Mouse (Mus musculus): ENCODE measurements around the gene Nol6. TPM values are rescaled to one million over a fixed set of nuclear protein-coding genes. Genes with fewer than 3 reads are reported as not detected.

Gene Nol6
- 9.5 and 10.9 TPM in 2 replicates for polyA plus RNA-seq (2015; fragmentation: Nextera tagmentation; extraction: Ambion mirVana)

DNA sequence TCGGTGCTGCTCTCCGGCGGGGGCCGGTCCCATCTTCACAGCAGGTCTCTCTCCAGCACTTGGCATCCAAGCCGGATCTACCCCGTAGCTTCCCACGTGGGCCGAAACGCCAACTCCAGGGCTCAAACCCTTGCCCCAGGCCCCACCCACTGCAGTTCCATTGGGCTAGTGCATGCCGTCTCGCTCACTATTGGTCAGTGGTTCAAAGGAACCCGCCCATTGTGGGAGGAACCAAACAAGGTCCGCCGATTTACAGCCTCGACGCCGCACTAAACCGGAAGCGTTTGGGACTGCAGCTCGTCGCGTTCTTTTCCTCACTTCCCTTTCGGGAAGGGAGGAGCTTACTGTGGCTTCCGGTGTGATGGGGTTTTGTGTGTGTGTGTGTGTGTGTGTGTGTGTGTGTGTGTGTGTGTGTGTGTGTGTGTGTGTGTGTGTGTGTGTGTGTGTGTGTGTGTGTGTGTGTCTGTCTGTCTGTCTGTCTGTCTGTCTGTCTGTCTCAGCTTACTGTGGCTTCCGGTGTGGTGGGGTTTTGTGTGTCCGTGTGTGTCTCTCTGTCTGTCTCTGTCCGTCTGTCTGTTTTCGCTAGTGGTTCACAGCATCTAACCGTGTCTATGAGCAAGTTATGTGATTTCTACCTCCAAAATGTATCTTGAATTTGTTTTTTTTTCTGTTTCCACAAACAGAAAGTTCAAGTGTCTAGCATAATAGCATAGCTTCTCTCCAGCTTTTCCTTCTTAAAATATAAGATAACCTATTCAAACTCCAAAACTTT, at the start of gene Nol6:
Gene Nol6, minus strand, starts transcription at position 276 of the 772 bp plus-strand sequence.
- Histone ChIP-seq H3K4me1 (replicated peaks; ENCODE audit: control insufficient read depth, insufficient read depth) (peaks cover 3% of the 10 kb centered on the region; the same call in 1 of the 2 replicates), H3K4me2 (replicated peaks; ENCODE audit: low read depth) (peak within 1 kb of the TSS; percentile 86), H3K36me3 (ENCODE audit: control insufficient read depth, insufficient read depth, low read length) (peaks cover 17% of the 10 kb centered on the region), H3K9me3 (ENCODE audit: control insufficient read depth, low read length) (no peaks in the 10 kb centered on the region), H3K27me3 (ENCODE audit: control insufficient read depth, insufficient read depth, low read length) (no peaks in the 10 kb centered on the region), H3K4me3 (ENCODE audit: low read depth, low read length) (peak within 1 kb of the TSS; percentile 62), H3K9ac (ENCODE audit: low read length) (peak within 1 kb of the TSS; percentile 73), H3K27ac (replicated peaks) (peak within 1 kb of the TSS; percentile 30; the same call in 1 of the 2 replicates)
- no peak for TF ChIP-seq CTCF (IDR thresholded peaks at IDR 0.05; ENCODE audit: low read depth)
- TF ChIP-seq EP300 (optimal IDR thresholded peaks at IDR 0.05) = no peak
- 4% methylated on average over 23 of the region's 29 CpGs for WGBS
- ATAC-seq (ENCODE audit: low FRiP score, low TSS enrichment) = peak; percentile 100
- DNase-seq (ENCODE audit: low spot score) = peak; percentile 98

DNA sequence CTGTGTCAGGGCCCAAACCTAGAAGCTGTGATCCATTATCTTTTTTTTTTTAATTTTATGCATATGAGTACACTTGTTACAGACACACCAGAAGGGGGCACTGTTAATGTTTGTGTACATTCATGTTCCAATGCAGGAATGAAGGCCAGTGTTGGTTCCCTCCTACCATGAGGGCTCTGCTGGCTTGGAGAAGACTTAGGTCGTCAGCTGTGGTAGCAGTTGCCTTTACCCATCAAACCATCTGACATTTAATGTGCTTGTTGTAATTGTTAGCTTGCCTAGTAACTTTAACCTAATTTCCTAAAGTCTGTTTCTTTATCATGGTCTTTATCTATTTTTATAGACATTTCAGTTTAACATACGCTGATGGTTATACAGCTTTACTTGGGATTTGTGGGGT, 46.7 kb upstream of the Nol6 start:
- Histone ChIP-seq H3K36me3 (ENCODE audit: control insufficient read depth, insufficient read depth, low read length) (0 out of 2 replicates have a peak, but pooled peaks cover 4% of the 10 kb centered on the region), H3K9ac (ENCODE audit: low read length) (no peak overlapping the region), H3K4me1 (replicated peaks; ENCODE audit: control insufficient read depth, insufficient read depth) (no peaks in the 10 kb centered on the region), H3K4me3 (ENCODE audit: low read depth, low read length) (no peak overlapping the region), H3K27me3 (ENCODE audit: control insufficient read depth, insufficient read depth, low read length) (no peaks in the 10 kb centered on the region), H3K27ac (replicated peaks) (no peak overlapping the region), H3K9me3 (ENCODE audit: control insufficient read depth, low read length) (no peaks in the 10 kb centered on the region), H3K4me2 (replicated peaks; ENCODE audit: low read depth) (no peak overlapping the region)
- ATAC-seq (ENCODE audit: low FRiP score, low TSS enrichment) (no peak), DNase-seq (ENCODE audit: low spot score) (no peak)
- TF ChIP-seq CTCF (IDR thresholded peaks at IDR 0.05; ENCODE audit: low read depth) = no peak
- WGBS = 80% methylated on average over 2 of the region's 2 CpGs

DNA sequence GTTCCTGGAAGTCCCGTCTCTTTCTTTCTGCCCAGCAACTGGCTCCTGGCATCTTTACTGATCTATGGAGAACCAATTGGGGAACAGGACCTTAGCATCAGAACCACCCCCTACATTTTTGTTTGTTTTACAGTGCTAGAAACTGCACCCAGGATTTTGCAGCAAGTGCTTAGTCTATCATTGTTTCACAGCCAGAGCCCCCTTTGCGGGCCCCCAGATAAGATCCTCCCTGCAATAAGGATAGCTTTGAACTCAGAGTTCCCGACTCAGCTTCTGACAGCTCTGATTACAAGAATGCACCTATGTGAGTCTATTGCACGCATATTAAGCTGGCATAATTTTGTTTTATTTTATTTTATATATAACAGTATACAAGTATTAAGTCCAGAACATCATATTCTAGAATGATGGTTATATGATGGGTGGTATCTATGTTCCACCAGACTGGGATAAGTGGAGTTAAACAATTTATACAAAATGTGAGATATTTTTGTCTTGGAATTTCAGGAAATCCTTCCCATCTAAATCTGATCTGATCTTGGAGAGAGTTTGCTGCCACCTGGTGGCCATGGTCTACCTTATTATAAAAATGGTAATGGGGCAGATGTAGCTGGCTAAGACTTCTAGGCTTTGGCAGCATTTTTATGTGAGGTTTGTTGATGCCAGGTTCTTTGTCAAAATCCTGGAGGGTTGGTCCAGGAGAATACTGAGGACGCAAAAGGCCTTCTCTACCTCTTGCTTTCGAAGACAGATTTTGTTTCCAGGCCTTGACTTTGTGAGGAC, 41.6 kb upstream of the Nol6 start:
- no peak overlapping the region for H3K4me2 ChIP-seq (replicated peaks; ENCODE audit: low read depth)
- H3K4me1 ChIP-seq (replicated peaks; ENCODE audit: control insufficient read depth, insufficient read depth) = no peaks in the 10 kb centered on the region
- no peaks in the 10 kb centered on the region for H3K27me3 ChIP-seq (ENCODE audit: control insufficient read depth, insufficient read depth, low read length)
- H3K4me3 ChIP-seq (ENCODE audit: low read depth, low read length) = no peak overlapping the region
- TF ChIP-seq CTCF (IDR thresholded peaks at IDR 0.05; ENCODE audit: low read depth) (peak; percentile 86), EP300 (optimal IDR thresholded peaks at IDR 0.05) (no peak)
- H3K9ac ChIP-seq (ENCODE audit: low read length) = no peak overlapping the region
- H3K36me3 ChIP-seq (ENCODE audit: control insufficient read depth, insufficient read depth, low read length) = no peaks in the 10 kb centered on the region
- H3K27ac ChIP-seq (replicated peaks) = no peak overlapping the region
- peak; percentile 47; the same call in 1 of the 2 replicates for ATAC-seq (ENCODE audit: low FRiP score, low TSS enrichment)
- 49% methylated on average over 6 of the region's 6 CpGs for WGBS
- peak; percentile 74 for DNase-seq (ENCODE audit: low spot score)
- no peaks in the 10 kb centered on the region for H3K9me3 ChIP-seq (ENCODE audit: control insufficient read depth, low read length)

DNA sequence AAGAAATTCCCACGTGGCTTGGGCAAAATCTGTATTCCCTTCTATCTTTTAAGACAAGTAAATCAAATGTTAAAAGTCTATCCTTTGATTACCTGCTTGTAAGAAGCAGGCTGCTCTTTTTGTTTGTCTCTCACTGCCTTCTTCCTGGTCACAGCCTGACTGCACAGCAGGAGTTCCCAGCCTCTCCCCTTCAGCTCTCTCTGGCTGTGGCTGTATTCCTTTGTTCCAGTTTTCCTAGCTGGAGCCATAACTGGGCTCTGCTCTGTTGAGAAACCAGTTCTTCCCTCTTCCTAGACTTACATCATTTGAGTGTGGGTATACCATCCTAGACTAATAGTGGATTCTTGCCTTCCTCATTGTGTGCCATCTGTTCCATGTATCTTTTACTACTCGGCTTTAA, 40.7 kb upstream of the Nol6 start:
- no peak for TF ChIP-seq CTCF (IDR thresholded peaks at IDR 0.05; ENCODE audit: low read depth)
- H3K27me3 ChIP-seq (ENCODE audit: control insufficient read depth, insufficient read depth, low read length) = no peaks in the 10 kb centered on the region
- H3K36me3 ChIP-seq (ENCODE audit: control insufficient read depth, insufficient read depth, low read length) = no peaks in the 10 kb centered on the region
- H3K4me1 ChIP-seq (replicated peaks; ENCODE audit: control insufficient read depth, insufficient read depth) = no peaks in the 10 kb centered on the region
- no peak overlapping the region for H3K9ac ChIP-seq (ENCODE audit: low read length)
- no peak overlapping the region; the same call in 1 of the 2 replicates for H3K27ac ChIP-seq (replicated peaks)
- DNase-seq (ENCODE audit: low spot score) (no peak), ATAC-seq (ENCODE audit: low FRiP score, low TSS enrichment) (no peak)
- no peaks in the 10 kb centered on the region for H3K9me3 ChIP-seq (ENCODE audit: control insufficient read depth, low read length)
- H3K4me3 ChIP-seq (ENCODE audit: low read depth, low read length) = no peak overlapping the region
- WGBS = 26% methylated on average over 2 of the region's 2 CpGs
- H3K4me2 ChIP-seq (replicated peaks; ENCODE audit: low read depth) = no peak overlapping the region

DNA sequence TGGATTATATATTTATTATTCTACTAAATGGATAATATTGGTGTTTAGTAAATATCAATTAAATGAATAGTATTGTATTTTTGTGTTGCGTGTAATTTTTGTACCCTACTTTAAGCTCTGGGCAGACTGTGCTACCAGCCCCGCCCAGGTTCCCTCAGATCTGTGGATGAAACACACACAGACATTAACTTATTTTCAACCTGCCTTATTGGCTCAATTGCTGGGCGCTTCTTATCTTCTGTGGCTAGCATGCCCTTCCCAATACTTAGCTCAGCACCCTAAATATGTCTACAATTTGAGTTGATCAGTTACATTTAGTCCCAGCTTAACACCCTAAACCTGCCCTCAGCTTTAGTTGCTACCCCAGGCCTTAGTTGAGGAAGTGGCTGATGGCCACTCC, 37.0 kb upstream of the Nol6 start:
- Histone ChIP-seq H3K4me1 (replicated peaks; ENCODE audit: control insufficient read depth, insufficient read depth) (0 out of 2 replicates have a peak, but pooled peaks cover 2% of the 10 kb centered on the region), H3K4me3 (ENCODE audit: low read depth, low read length) (no peak overlapping the region), H3K27ac (replicated peaks) (no peak overlapping the region), H3K9me3 (ENCODE audit: control insufficient read depth, low read length) (no peaks in the 10 kb centered on the region), H3K36me3 (ENCODE audit: control insufficient read depth, insufficient read depth, low read length) (no peaks in the 10 kb centered on the region), H3K27me3 (ENCODE audit: control insufficient read depth, insufficient read depth, low read length) (no peaks in the 10 kb centered on the region), H3K4me2 (replicated peaks; ENCODE audit: low read depth) (no peak overlapping the region), H3K9ac (ENCODE audit: low read length) (no peak overlapping the region)
- 98% methylated on average over 3 of the region's 3 CpGs for WGBS
- no peak for DNase-seq (ENCODE audit: low spot score)
- no peak for TF ChIP-seq EP300 (optimal IDR thresholded peaks at IDR 0.05)
- no peak for TF ChIP-seq CTCF (IDR thresholded peaks at IDR 0.05; ENCODE audit: low read depth)
- ATAC-seq (ENCODE audit: low FRiP score, low TSS enrichment) = no peak
